Mouse (Mus musculus) urinary bladder, postnatal 14 days (tissue): Measurements from ENCODE around the gene Pabpc5.

Experiments used
- DNase-seq: peaks from one replicate; pipeline ENCODE4 v3.0.0; 2021; ENCODE audit warnings: low spot score

Pabpc5 gene

DNA sequence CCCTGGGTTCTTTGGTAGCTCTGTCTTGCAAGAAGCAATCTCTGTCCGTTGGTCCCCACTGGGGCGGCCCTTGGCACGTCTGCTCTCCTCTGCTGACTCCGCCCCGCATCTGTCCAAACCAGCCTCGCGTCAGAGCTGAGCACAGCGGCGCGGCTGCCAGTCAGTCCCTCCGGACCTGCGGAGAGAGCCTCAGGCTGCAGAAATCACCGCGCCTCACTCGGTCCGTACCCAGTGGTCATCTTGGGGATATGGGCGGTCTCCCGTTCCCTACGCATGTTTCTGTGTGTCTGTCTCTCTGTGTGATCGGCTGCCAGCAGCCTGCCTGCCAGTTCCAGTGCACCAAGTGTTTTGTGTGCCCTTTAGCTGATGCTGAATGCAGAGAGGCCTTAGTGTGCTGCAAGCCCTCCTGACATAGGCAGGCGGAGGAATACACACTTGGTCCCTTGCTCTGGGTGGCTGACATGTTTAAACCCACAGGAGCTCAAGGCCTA lies at the start of gene Pabpc5:
Pabpc5 (plus strand) TSS at position 116 of the 491 bp plus-strand sequence.
- DNase-seq = peak; percentile 56

DNA sequence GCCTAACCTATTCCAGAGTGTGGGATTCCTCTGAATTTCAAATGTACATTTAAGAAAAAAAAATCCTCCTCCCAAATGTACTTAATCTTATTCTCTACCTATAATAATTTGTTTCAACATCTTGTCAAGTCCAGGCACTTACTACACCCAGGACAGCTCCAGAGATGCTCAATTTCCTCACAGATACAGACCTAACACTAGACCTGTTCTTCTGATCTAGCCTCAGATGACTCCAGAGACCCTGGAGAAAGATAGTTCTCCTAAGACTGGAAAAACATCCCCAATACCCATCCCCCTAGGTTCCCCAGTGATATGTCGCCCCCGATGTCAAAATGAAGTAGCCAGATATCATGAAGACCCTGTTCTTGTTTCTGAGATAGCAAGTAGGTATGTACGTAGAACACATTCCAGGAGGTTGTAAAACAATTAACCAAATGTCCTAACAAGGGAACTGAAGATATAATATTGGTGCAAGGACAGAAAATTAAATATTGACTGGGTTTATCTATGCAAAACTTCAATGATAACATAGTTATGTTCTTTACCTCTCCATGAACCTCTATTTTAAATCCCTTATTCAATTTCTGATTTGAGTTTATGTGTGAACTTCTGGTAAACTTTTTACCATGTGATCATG lies 39.9 kb upstream of the Pabpc5 start:
- no peak for DNase-seq

DNA sequence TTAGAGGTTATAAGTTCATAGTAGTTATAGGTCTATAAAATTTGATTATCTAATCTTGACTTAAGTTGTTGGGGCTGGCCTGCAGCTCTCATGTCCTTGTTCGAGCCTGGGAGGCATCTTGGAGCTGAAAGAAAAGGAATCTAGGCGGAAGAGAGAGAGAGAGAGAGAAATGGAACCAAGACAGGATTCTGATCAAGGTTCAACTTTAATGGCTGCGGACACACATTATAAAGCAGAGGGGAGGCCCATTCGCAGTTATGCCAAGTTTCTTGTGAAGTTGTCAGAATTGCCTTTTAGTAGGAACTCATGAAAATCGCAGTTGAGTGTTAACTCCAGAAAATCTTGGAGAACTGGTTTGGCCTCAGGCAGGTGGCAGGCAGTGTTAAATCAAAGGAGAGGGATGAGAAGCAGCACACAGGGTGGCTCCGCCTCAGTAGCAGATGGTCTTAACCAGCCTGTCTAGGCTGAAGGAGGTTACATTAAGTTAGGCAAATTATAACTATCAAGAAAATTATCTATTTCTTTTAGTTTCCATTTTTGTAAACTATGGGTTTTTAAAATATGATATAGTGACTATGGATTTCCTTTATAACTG lies 38.6 kb upstream of the Pabpc5 start:
- DNase-seq = no peak

DNA sequence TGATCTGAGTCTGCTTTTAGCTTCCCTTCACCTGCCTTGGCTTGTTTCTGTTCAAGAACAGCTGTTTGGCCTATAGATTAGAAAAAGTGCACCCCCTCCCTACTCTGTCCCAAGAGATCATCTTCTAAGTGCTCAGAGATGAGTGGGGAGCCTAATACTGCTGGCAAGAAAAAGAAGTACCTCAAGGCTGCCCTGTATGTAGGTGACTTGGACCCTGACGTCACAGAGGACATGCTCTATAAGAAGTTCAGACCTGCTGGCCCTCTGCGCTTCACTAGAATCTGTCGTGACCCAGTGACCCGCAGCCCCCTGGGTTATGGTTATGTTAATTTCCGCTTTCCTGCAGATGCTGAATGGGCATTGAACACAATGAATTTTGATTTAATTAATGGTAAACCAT lies 856 bp downstream of the Pabpc5 start:
- no peak for DNase-seq
